ENCODE assay signal across 11 mouse cellular contexts in the genomic region with DNA sequence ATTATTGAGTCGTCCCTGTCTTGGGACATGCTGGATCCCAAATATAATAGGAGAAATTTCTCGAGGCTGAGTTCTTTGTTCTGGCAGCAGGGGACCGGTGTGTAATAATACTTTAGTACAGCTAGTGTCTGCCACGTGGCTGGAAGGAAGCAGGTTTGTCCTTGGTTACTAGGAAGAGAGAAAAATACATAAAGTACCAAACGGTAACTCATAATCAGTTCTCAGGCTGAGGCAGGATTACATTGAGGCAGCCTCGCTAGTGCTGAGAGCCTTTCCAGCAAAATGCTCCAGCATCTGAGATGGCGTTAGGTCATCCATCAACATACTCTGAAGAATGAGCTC. TPM values are rescaled to one million over a fixed set of nuclear protein-coding genes. Genes with fewer than 3 reads are reported as not detected.
DNase-seq lines count a peak whose midpoint lies in the region; ATAC-seq and TF ChIP-seq lines count a peak whose summit lies in the region.
"Had no signal": no experiment of that assay in that cellular context is flagged by ENCODE, and none has a peak within 500 bp of the region (broad histone marks: within the 10 kb centered on the region; RNA-seq: fewer than 3 reads in every experiment).

No protein-coding gene starts in this region.

- no peak; the same call in 1 of the 2 replicates for ATAC-seq in lung, postnatal 0 days
- peak; percentile 59 for ATAC-seq in forebrain, postnatal 0 days
- no peak for ATAC-seq in stomach, embryonic 15.5 days (ENCODE audit: insufficient read depth, low FRiP score, low read depth)
- no peak for ATAC-seq in megakaryocyte, adult 5-6 weeks (ENCODE audit: poor library complexity, severe bottlenecking)

- no peaks in the 10 kb centered on the region for H3K36me3 ChIP-seq in lung, postnatal 0 days (ENCODE audit: insufficient read depth, low read length)
- no peaks in the 10 kb centered on the region for H3K36me3 ChIP-seq in forebrain, postnatal 0 days (ENCODE audit: insufficient read depth)
- H3K36me3 ChIP-seq in stomach, embryonic 15.5 days = peaks cover 34% of the 10 kb centered on the region

- H3K27me3 ChIP-seq in lung, postnatal 0 days (replicated peaks; ENCODE audit: insufficient read depth, low read length) = no peaks in the 10 kb centered on the region
- no peaks in the 10 kb centered on the region for H3K27me3 ChIP-seq in forebrain, postnatal 0 days (ENCODE audit: insufficient read depth, low read length)
- H3K27me3 ChIP-seq in stomach, embryonic 15.5 days (replicated peaks) = no peaks in the 10 kb centered on the region

- TF ChIP-seq EP300 in lung, postnatal 0 days (IDR thresholded peaks at IDR 0.05) = no peak

- peaks cover 2% of the 10 kb centered on the region; the same call in 1 of the 2 replicates for H3K4me1 ChIP-seq in lung, postnatal 0 days (ENCODE audit: insufficient read depth, low read depth, low read length)
- no peaks in the 10 kb centered on the region; the same call in 1 of the 2 replicates for H3K4me1 ChIP-seq in forebrain, postnatal 0 days (ENCODE audit: insufficient read depth)
- no peaks in the 10 kb centered on the region for H3K4me1 ChIP-seq in stomach, embryonic 15.5 days

- peak overlapping the region; percentile 59 for H3K27ac ChIP-seq in gastrocnemius, adult 2 months
- H3K27ac ChIP-seq in lung, postnatal 0 days (ENCODE audit: low read length) = peak overlapping the region; percentile 60
- peak overlapping the region; percentile 57 for H3K27ac ChIP-seq in forebrain, postnatal 0 days (ENCODE audit: low read depth, low read length)
- peak overlapping the region; percentile 52; the same call in 1 of the 2 replicates for H3K27ac ChIP-seq in stomach, embryonic 15.5 days

- H3K9ac ChIP-seq in lung, postnatal 0 days (replicated peaks; ENCODE audit: low read depth) = no peak overlapping the region
- H3K9ac ChIP-seq in forebrain, postnatal 0 days = no peak overlapping the region
- no peak overlapping the region for H3K9ac ChIP-seq in stomach, embryonic 15.5 days

- H3K9me3 ChIP-seq in lung, postnatal 0 days (ENCODE audit: low read length) = no peaks in the 10 kb centered on the region
- no peaks in the 10 kb centered on the region for H3K9me3 ChIP-seq in forebrain, postnatal 0 days (ENCODE audit: low read length)
- no peaks in the 10 kb centered on the region for H3K9me3 ChIP-seq in stomach, embryonic 15.5 days

- TF ChIP-seq CTCF in gastrocnemius, adult 2 months (IDR thresholded peaks at IDR 0.05) = no peak
- TF ChIP-seq CTCF in lung, postnatal 0 days (IDR thresholded peaks at IDR 0.05) = no peak
- TF ChIP-seq CTCF in forebrain, postnatal 0 days (IDR thresholded peaks at IDR 0.05; ENCODE audit: low read depth) = no peak

- H3K4me3 ChIP-seq in gastrocnemius, adult 2 months = peak overlapping the region; percentile 53
- H3K4me3 ChIP-seq in lung, postnatal 0 days (ENCODE audit: low read depth, low read length) = no peak overlapping the region
- no peak overlapping the region for H3K4me3 ChIP-seq in forebrain, postnatal 0 days (ENCODE audit: low read depth, low read length)
- H3K4me3 ChIP-seq in stomach, embryonic 15.5 days (replicated peaks) = no peak overlapping the region

- no peak for DNase-seq in gastrocnemius, adult 2 months
- DNase-seq in gastrocnemius, postnatal 36 days = no peak
- DNase-seq in lung, postnatal 0 days (ENCODE audit: low spot score) = no peak
- DNase-seq in lung, postnatal 25 days (ENCODE audit: low spot score) = no peak
- no peak for DNase-seq in forebrain, postnatal 0 days
- DNase-seq in left cerebral cortex, adult 11 months (ENCODE audit: low spot score) = no peak
- DNase-seq: cerebellum, postnatal 14 days; heart, postnatal 10 days; kidney, postnatal 10 days had no signal

- intact Hi-C loops in gastrocnemius, adult 2 months (cut with DNase I) = no loop called here
- intact Hi-C loops in gastrocnemius, postnatal 36 days (cut with DNase I) = no loop called here

- no peak overlapping the region for H3K4me2 ChIP-seq in lung, postnatal 0 days (replicated peaks; ENCODE audit: low read depth, low read length)
- H3K4me2 ChIP-seq in forebrain, postnatal 0 days (ENCODE audit: low read depth) = 0 out of 2 replicates have a peak overlapping the region, but pooled peaks have one; percentile 19
- H3K4me2 ChIP-seq in stomach, embryonic 15.5 days = no peak overlapping the region

- 40% methylated on average over 7 of the region's 7 CpGs for WGBS in lung, postnatal 0 days
- WGBS in forebrain, postnatal 0 days = 16% methylated on average over 7 of the region's 7 CpGs
- 51% methylated on average over 7 of the region's 7 CpGs for WGBS in stomach, embryonic 15.5 days

RNA-seq across cellular contexts. Expression of gene Cdk1, which starts 17.6 kb away (rescaled TPM):
- total RNA-seq in gastrocnemius, adult 2 months (2021) = not detected
- 1 to 10 TPM in 1 of 2 experiments, under 1 TPM in 1; 0.86 to 1.6 TPM for total RNA-seq in gastrocnemius, postnatal 36 days (2021)
- 46.4 and 46.5 TPM in 2 replicates for polyA plus RNA-seq in lung, postnatal 0 days (2015; fragmentation: Nextera tagmentation; extraction: Ambion mirVana)
- total RNA-seq in forebrain, postnatal 0 days (2014; rRNA removed) = 44.1 and 51.3 TPM in 2 replicates
- 47.7 and 55.3 TPM in 2 replicates for polyA plus RNA-seq in forebrain, postnatal 0 days (2015; fragmentation: Nextera tagmentation; extraction: Ambion mirVana)
- polyA plus RNA-seq in stomach, embryonic 15.5 days (2015; fragmentation: Nextera tagmentation; extraction: Ambion mirVana) = 411 and 449 TPM in 2 replicates
- total RNA-seq in megakaryocyte, adult 5-6 weeks (2015) = 97.3 and 102 TPM in 2 replicates
- 210 and 232 TPM in 2 replicates for total RNA-seq in megakaryocyte, adult 5-6 weeks (2017)

Comparison
In these comparisons a context has a peak if more than half of its experiments do, and no peak if none do; other contexts are left out.
1. RNA of gene Cdk1, which starts 17.6 kb away (total RNA-seq): 97.3 to 232 TPM in megakaryocyte, adult 5-6 weeks and 44.1 to 51.3 TPM in forebrain, postnatal 0 days; 0.86 to 1.6 TPM in gastrocnemius, postnatal 36 days and not detected in gastrocnemius, adult 2 months; every median in the first group is over 10 times any median in the second.
2. Peak in every context shown above with its lines, with median percentiles within 50 percentile points of each other: H3K27ac ChIP-seq.